Comparison of ENCODE assay signal across 20 mouse cellular contexts in genomic region chr14:76594351-76594885, GRCm38 (mm10). TPM values are rescaled to one million over a fixed set of nuclear protein-coding genes. Genes with fewer than 3 reads are reported as not detected.
DNase-seq lines count a peak whose midpoint lies in the region; TF ChIP-seq lines count a peak whose summit lies in the region.
"Had no signal": no experiment of that assay in that cellular context is flagged by ENCODE, and none has a peak within 500 bp of the region (broad histone marks: within the 10 kb centered on the region; RNA-seq: fewer than 3 reads in every experiment).

No protein-coding gene starts in this region.

- intact Hi-C loops in gastrocnemius, adult 2 months (cut with DNase I), result no loop called here

- peaks cover 18% of the 10 kb centered on the region for H3K4me1 ChIP-seq in small intestine, adult 2 months (ENCODE audit: control insufficient read depth, insufficient read depth, insufficient read length, low read length)

- H3K36me3 ChIP-seq in small intestine, adult 2 months (ENCODE audit: control insufficient read depth, insufficient read depth, low read length), result no peaks in the 10 kb centered on the region
- H3K36me3 ChIP-seq: embryonic facial prominence, embryonic 12.5 days; forebrain, embryonic 10.5 days; kidney, embryonic 15.5 days; midbrain, embryonic 13.5 days had no signal

- no peak for DNase-seq in gastrocnemius, adult 2 months
- no peak for DNase-seq in gastrocnemius, adult 18-20 months (ENCODE audit: low spot score)
- peak; percentile 43 for DNase-seq in ovary, adult 18-20 months (ENCODE audit: low spot score)
- DNase-seq in ovary, postnatal 14 days (ENCODE audit: low spot score), result no peak
- peak; percentile 44 for DNase-seq in adrenal gland, postnatal 14 days
- no peak for DNase-seq in urinary bladder, postnatal 4 days (ENCODE audit: low spot score in 2 of 2)
- no peak for DNase-seq in neural tube, embryonic 10.5 days (ENCODE audit: extremely low spot score, low spot score)
- DNase-seq: cerebellum, adult 2 months; gastrocnemius, postnatal 10 days; layer of hippocampus, postnatal 36 days; left cerebral cortex, postnatal 4 days; liver, postnatal 0 days; thymus, adult 18-20 months had no signal

- WGBS in small intestine, adult 2 months, result 25% methylated on average over 6 of the region's 6 CpGs

- TF ChIP-seq POLR2A in small intestine, adult 2 months (IDR thresholded peaks at IDR 0.05; ENCODE audit: low read depth, low read length), result no peak

- H3K4me3 ChIP-seq in gastrocnemius, adult 2 months, result no peak overlapping the region
- no peak overlapping the region for H3K4me3 ChIP-seq in small intestine, adult 2 months (ENCODE audit: low read depth, low read length)
- H3K4me3 ChIP-seq: embryonic facial prominence, embryonic 12.5 days; forebrain, embryonic 10.5 days; kidney, embryonic 15.5 days; midbrain, embryonic 13.5 days had no signal

- H3K27me3 ChIP-seq in small intestine, adult 2 months (ENCODE audit: control insufficient read depth, insufficient read depth, low read length), result no peaks in the 10 kb centered on the region
- H3K27me3 ChIP-seq: embryonic facial prominence, embryonic 12.5 days; kidney, embryonic 15.5 days; midbrain, embryonic 13.5 days had no signal

- TF ChIP-seq CTCF in gastrocnemius, adult 2 months (IDR thresholded peaks at IDR 0.05), result no peak
- TF ChIP-seq CTCF in small intestine, adult 2 months (IDR thresholded peaks at IDR 0.05; ENCODE audit: extremely low read depth, insufficient read length, insufficient replicate concordance, low read depth, low read length), result no peak

- H3K27ac ChIP-seq in gastrocnemius, adult 2 months, result peak overlapping the region; percentile 38; the same call in 1 of the 2 replicates
- H3K27ac ChIP-seq in small intestine, adult 2 months (ENCODE audit: insufficient read depth, low read depth, low read length), result peak overlapping the region; percentile 39
- H3K27ac ChIP-seq: embryonic facial prominence, embryonic 12.5 days; forebrain, embryonic 10.5 days; kidney, embryonic 15.5 days; midbrain, embryonic 13.5 days had no signal

RNA-seq across cellular contexts. Expression of gene Serp2, which starts 37.7 kb away (rescaled TPM):
- under 1 TPM in 1 of 2 experiments, not detected in 1; 0.64 TPM for total RNA-seq in gastrocnemius, adult 2 months (2021)
- total RNA-seq in gastrocnemius, adult 18-20 months (2021), result under 1 TPM in 1 of 2 experiments, not detected in 1; 0.45 TPM
- total RNA-seq in adrenal gland, postnatal 14 days (2021), result 6.4 and 7.3 TPM in 2 replicates
- polyA plus RNA-seq in small intestine, adult 2 months (2012; rRNA removed), result 2.0 TPM in 2 replicates
- total RNA-seq: common myeloid progenitor, adult 5-6 weeks; megakaryocyte progenitor cell, adult 5-6 weeks had no signal

Comparison
In these comparisons a context has a peak if more than half of its experiments do, and no peak if none do; other contexts are left out.
1. DNase-seq: peak in ovary, adult 18-20 months (single experiment) and adrenal gland, postnatal 14 days (single experiment); none in gastrocnemius, adult 2 months (single experiment), gastrocnemius, adult 18-20 months (single experiment), ovary, postnatal 14 days (single experiment), urinary bladder, postnatal 4 days (0 of 2) and neural tube, embryonic 10.5 days (single experiment).